Mouse (Mus musculus) right cerebral cortex, adult 18-20 months (tissue): ENCODE measurements at regions not wholly inside any gene's neighbourhood (a gene's known extent, or its start where the extent isn't known, plus 50 kb on each side); places are given as distances from the start of the nearest gene placed in this dataset.

Experiments
- DNase-seq: peaks from one replicate; pipeline ENCODE4 v3.0.0; 2022; ENCODE audit warnings: mixed read lengths

- DNase-seq: no peak
These were observed 320.4 kb downstream of the Atp6ap1l start for GRCm38 (mm10) chr13:90584766-90585165.

GRCm38 (mm10) chr13:90575371-90575770, 329.8 kb downstream of the Atp6ap1l start:
- DNase-seq: no peak

GRCm38 (mm10) chr13:90572580-90572979, 332.6 kb downstream of the Atp6ap1l start:
- no peak for DNase-seq

- DNase-seq: no peak
These were observed 341.8 kb downstream of the Atp6ap1l start for GRCm38 (mm10) chr13:90563183-90563840.

- no peak for DNase-seq
These were observed 345.1 kb downstream of the Atp6ap1l start for GRCm38 (mm10) chr13:90560095-90560494.

DNA sequence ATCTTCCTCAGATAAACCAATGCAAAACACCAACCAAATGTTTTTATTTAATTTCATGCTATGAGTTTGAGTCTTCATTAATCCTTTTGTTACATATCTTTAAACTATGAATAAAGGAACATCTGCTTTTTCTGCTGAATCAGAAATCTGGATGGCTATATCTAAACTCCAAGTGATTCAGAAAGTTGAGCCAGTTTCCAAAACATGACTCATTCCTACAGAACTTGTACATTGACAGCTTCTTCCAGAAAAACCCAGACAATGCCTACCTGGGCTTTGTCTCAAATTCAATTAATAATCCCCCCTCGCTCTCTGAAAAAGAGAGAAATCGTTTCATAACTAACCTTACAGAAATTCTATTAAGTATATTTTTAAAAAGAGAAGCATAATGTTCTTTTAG, 345.7 kb downstream of the Atp6ap1l start:
- no peak for DNase-seq

DNA sequence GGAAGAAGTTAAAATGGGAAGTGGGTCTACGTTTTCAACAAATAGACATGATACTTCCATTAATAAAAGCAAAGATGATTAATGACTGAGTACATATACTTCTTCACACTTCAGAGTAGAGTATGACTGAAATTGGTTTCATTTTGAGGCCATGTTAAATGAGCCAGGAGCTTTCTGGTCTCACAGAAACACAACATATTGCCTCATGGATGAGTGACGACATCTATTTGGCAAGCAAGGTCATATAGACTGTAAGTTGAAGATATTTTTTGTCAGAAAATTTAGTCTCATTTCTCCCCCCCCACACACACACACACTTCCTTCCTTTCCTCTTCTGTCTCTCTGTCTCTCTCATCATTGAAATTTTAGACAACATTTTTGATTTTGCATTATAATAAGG, 354.0 kb downstream of the Atp6ap1l start:
- DNase-seq: no peak

DNA sequence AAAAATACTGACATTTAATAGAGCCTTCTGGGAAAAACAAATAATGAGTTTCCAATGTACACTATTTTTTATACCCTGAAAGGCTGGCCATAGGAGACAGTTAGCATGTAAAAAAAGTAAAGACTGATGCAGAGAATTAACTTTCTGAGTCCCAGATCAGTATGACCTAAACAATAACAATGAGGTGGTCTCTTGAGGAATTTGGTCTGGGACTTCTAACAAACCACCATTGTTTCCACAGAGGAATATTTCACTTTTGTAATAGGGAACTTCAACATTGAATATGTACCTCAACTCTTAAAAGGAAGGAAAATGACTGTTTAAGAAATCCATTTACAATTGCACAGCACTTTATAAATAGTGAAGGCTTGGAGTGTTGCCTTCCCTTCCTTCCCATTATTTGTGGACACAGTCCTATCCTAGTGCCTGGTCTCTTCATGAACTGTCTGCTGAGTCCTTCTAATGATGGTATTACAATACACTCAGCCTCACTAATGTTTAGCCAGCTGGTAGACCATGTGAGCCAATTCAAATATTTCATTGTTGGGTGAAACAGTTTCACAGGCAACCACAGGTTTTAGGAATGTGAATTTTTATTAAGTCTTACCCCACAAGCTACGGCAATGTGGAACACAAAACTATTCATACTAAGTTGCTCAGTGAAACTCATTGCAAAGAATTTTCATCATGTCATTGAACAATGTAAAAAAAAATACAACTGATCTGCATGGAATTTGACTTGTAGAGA, 358.7 kb downstream of the Atp6ap1l start:
- DNase-seq: no peak

GRCm38 (mm10) chr13:90545816-90546215, 359.3 kb downstream of the Atp6ap1l start:
- DNase-seq: no peak

- DNase-seq: no peak
These were observed 367.6 kb downstream of the Atp6ap1l start for GRCm38 (mm10) chr13:90537525-90537924.

DNA sequence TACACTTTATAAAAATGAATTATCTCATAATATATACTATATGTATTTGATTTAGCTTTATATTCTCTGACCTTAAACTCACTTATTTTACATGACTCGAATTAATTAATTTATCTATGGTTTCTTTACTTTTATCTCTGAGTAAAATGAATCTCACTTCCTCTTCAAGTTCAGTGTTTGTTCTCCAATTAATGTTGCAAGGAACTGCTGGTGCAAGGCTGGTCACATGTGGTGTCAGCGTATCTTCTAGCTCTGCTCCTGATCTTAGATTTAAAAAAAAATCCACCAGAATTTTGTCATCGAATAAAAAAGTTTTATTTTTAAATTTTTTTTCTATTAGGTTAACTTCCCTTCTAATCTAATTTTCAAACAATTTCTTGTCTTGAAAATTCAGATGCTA, 378.2 kb downstream of the Atp6ap1l start:
- no peak for DNase-seq

GRCm38 (mm10) chr13:90525801-90526200, 379.4 kb downstream of the Atp6ap1l start:
- no peak for DNase-seq

DNA sequence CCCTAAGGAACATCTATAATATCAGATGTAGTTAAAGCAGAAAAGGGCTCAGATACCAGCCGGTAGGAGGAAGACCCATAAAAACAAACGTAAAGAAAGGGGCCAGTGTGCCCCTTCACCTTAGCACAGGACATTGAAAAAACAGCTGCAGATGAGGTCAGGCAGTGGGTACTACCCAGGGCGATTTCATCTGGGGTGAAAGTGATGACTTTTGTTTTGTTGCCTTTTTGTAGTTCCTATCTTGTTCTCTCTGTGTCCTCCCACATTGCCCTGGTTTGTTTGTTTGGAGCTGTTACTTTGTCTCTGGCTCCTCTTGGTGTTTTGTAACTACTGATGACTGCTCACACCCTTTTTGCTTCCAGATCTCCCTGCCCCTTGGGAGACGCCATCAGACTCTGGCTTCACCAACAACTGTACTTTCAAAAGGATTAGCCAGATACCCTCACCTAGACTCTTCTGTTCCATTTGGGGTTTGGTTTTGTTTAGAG, 383.4 kb downstream of the Atp6ap1l start:
- DNase-seq: no peak

DNA sequence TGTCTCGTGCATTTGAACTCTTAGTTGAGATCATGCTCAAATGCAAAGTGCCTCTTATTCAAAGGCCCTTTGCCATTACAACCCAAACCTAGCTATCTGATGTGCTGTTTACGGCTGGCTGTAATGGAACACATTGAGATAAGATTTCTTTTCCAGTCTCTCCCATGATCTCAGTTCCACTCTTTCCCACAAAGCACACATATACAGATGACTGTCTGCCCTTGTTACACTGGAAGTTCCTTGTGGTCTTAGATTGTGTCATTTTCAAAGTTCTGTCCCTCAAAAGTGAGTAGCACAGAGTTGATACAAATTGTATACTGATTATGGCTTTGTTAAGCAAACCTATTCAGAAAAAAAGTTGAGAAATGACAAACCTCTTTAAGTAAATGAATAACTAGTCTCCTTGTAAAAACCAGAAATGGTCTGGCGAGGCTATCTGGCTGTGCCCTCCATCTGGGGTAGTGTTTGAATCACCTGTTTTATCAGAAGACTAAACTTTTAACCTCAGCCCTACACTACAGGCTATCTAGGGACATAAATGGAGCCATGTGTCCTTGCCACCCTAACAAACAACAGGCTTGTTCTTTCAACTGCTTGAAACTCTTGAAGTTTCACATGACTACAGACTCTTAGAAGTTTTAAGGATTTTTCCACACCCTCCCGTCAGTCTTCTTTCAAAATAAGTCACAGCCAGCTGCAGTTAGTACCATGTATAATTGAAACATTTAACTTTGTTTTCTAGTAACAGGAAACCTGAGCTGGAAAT, 384.0 kb downstream of the Atp6ap1l start:
- no peak for DNase-seq

- peak; percentile 46 for DNase-seq
These were observed 389.2 kb downstream of the Atp6ap1l start for GRCm38 (mm10) chr13:90515773-90516503.

GRCm38 (mm10) chr13:90513867-90514266, 391.3 kb downstream of the Atp6ap1l start:
- DNase-seq: no peak

- no peak for DNase-seq
These were observed 392.3 kb downstream of the Atp6ap1l start for GRCm38 (mm10) chr13:90512786-90513401.

- no peak for DNase-seq
These were observed 394.7 kb downstream of the Atp6ap1l start for GRCm38 (mm10) chr13:90510479-90510878.

GRCm38 (mm10) chr13:90503188-90503587, 402.0 kb downstream of the Atp6ap1l start:
- no peak for DNase-seq

DNA sequence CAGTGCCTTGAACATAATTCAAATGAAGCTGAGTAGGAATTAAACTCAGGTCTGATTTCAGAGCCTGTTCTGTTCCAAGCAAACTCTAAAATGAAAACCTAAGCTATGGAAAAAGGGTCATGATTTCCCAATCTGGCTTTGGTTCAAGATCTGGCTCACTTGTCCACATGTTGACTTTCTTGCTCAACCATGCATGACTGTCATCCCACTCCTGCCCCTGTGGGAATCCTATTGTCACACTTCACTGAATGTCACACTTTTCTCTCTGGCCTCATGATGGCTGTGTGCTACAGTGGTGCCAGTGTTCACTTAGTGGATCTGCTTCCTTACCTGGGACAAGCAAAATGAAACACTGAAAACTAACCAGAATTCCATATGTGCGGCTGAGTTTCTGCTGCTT, 403.0 kb downstream of the Atp6ap1l start:
- no peak for DNase-seq

- DNase-seq: no peak
These were observed 406.2 kb downstream of the Atp6ap1l start for GRCm38 (mm10) chr13:90498978-90499377.

- no peak for DNase-seq
These were observed 407.6 kb downstream of the Atp6ap1l start for GRCm38 (mm10) chr13:90497573-90497972.
